Mouse (Mus musculus) spleen, adult 2 months (tissue): ENCODE measurements at regions not wholly inside any gene's neighbourhood (a gene's known extent, or its start where the extent isn't known, plus 50 kb on each side); places are given as distances from the start of the nearest gene placed in this dataset.

Experiments
- CTCF ChIP-seq: fragments of 200-500 bp; IDR thresholded peaks from 2 replicates; pipeline ENCODE4 v1.5.1; 2011; ENCODE audit warnings: mild to moderate bottlenecking, inconsistent platforms; ENCODE audit not compliant: insufficient read depth, insufficient read length, insufficient replicate concordance; ENCODE audit errors: extremely low read depth
- POLR2A ChIP-seq: fragments of 200-500 bp; IDR thresholded peaks from 2 replicates; pipeline ENCODE4 v1.6.1; 2011; ENCODE audit warnings: low read depth, low read length, inconsistent platforms

DNA sequence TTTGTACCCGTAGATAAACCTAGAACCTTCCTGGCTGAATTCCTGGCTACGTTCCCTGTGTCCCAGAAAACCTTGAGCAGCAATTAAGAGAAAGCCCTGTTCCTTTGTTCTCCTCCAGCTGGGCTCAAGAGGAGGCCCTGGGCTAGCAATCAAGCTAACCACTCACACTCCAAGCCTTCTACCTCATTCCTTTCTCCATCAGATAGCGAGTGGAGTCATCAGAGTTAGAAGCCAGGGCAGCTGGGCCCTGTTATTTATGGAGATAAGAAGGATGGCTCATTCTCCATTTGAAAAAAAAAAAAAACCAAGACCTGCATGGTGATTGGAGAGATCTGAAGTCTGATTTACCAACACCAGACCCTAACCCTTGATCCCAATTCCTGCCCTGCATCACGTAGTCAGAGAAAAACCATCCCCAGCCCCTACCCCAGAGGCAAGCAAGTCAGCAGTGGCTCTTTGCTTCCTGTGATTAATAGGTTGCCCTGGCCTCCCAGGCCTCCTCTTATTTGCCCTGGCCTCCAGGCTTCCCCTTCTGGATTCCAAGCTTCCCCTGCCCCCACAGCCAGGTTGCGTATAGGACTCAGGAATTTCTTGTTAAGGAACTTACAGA lies 181.3 kb upstream of the Bcor start:
- TF ChIP-seq CTCF (no peak), POLR2A (no peak)
